Mouse (Mus musculus) adipocyte (in vitro differentiated cells): ENCODE results near the gene Ppp2r5a.

Experiments
- DNase-seq: peaks from one replicate; pipeline ENCODE4 v3.0.0-alpha.2; 2016; ENCODE audit warnings: low spot score

Gene Ppp2r5a

DNA sequence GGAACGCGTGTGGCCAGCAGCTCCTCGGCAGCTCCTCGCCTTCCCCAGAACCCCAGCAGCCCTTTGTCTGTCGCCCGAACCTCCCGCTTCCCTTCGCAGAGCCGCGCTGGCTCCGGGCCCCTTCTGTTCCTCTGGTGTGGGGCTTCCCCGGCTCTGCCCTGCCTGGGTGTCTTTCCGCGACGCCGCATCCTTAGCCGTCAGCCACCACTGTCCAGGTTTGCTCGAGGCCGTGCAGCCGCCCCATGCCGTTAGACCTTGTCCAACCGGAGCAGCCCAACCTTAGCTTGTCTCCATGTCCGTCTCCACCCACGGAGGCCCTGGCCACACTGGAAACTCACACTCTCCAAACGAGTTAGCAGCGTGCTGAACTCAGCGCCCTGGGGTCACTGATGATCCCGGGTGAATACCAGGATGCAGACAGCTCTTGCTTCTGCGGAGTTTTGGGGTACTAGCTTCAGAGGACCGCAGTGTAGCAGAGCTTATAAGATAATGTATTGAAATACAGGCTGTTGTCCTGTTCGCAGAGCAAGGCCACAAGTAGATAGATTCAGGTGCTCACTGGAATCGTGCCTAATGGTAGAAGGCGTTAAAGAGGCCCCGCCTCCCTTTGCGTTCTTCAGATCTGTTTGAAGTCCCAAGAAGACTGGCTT is 76.7 kb downstream of the Ppp2r5a start:
- DNase-seq: no peak

DNA sequence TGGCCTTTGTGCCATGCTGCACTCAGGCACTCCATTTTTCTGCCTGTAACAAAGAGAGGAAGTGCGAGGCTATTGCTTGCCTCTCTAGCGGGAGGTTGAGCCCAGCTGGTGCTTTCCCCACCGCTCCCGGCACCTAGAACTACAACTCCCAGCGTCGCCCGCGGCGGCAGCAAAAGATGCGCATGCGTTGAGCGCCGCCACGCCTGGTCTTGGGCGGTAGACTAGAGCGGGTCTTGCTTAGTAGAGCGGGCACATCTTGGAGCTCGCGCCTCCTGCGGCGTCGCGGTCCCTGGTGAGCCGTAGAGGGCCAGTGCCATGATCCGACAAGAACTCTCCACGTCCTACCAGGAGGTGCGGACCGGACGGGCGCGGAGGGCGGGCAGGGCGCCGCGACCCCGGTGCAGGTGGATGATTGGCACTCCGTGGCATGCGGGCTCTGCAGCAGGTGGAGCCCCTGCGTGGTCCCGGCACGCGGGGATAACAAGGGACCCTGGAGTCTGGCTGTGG is 77.3 kb downstream of the Ppp2r5a start, which contains the start of gene Tmem206:
Gene Tmem206, plus strand, starts transcription at position 187 of the 507 bp plus-strand sequence.
- DNase-seq: peak; percentile 90

DNA sequence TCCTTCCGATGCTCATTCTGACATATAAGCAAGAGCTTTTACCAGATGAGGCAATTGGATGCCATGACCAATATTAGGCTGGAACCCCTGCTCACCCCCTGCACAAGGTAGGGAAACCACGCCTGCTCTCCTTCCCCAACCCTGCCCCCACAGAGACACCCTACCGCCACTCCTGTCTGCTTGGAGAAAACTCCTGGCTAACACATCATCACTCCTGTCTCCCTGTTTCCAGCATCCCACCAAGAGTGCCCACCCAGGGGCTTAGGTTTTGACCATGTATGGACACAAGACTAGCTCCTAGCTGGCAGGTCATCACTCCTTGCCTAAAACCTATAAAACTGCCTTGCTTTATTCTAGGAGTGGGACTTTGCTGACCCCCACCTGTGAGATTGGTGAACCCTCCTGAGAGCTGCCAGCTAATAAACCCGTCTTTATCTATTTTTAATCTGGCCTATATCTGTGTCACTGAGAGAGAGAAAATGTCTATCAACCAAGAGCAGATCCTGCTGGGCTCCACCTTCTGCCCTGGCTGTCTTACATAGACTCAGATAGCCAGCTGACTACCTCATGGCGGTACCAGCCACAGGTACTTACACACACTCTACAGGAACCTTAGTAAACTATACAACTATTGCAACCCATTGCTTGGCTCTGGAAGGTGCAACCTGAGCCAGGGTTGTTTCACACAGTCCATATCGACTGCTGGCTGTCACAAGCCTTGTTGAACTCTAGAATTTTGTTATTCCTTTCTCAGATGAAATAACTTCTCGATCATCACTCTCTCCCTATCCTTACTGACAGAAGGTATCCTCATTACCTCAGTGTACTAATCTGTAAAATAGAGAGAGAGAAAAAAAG is 78.1 kb downstream of the Ppp2r5a start:
- no peak for DNase-seq

DNA sequence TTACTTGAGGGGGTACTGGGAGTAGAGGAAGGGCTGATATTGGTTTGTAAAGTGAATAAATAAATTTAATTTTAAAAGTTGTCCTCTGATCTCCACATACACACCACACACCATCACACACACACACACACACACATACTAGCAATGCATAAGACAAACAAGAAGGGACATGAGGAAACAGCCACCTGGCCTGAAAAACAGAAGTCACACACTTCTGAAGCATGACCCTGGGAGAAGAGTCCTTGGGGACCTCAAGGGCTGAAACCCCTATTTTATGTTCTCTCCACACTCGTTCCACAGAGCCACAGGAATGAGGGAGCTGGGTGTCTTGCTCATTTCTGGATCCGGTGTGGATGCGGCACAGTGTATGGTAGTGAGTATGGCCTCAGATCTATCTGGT is 79.7 kb downstream of the Ppp2r5a start:
- DNase-seq: no peak

DNA sequence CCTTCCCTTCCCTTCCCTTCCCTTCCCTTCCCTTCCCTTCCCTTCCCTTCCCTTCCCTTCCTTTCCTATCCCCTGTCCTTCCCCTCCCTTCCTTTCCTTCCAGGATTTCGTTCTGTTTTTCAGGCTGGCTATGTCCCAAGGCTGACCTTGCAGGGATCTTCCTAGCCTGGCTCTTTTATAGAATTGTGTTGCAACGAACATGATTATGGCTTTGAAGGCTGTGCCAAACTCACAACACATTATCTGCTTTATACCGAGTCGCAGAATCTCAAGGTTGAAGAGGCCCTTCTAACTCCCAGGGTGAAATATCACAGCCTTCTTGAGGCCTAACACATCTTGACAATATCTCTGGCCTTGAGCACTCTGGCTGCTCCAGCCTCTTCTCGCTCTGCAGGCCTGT is 84.4 kb downstream of the Ppp2r5a start:
- DNase-seq: peak; percentile 40

DNA sequence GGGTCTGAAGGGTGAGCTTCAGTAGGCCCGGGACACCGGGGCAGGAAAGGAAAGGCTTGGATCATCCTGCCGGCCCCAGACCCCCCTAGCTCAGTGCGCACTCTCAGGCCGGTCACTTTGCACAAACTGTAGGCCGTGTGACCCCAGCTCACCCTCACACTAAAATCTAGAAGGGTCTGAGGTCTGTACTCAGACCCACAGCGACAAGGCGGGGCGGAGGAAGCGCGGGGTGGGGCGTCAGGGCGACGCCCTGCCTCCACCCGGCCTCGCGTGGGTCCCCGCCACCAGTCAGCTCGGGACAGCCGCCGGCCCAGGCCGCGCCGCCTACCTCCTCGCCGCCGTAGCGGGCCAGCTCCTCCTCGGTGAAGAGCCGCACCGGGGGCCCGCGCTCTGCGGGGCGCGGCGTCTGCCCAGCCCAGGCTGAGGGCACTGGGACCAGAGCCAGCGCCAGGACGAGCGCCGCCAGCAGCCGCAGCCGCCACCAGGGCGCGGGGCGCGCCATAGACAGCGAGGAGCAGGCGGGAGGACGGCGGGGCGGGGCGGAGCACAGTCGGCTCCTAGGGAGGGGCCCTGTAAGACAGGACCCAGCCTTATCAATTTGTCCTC is 85.4 kb downstream of the Ppp2r5a start, which contains the start of gene Nenf:
Gene Nenf, minus strand, starts transcription at position 604 of the 606 bp plus-strand sequence.
- DNase-seq: peak; percentile 61

DNA sequence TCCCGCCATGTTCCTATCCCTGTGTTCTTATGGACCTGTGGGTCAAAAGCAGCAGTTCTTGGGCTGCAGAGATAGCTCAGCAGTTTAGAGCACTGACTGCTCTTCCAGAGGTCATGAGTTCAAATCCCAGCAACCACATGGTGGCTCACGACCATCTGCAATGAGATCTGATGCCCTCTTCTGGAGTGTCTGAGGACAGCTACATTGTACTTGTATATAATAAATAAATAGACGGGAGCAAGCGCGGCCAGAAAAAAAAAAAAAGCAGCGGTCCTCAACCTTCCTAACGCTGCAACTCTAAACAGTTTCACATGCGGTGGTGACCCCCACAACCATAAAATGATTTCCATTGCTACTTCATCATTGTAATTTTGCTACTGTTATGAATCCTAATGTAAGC is 86.3 kb downstream of the Ppp2r5a start:
- DNase-seq: no peak

DNA sequence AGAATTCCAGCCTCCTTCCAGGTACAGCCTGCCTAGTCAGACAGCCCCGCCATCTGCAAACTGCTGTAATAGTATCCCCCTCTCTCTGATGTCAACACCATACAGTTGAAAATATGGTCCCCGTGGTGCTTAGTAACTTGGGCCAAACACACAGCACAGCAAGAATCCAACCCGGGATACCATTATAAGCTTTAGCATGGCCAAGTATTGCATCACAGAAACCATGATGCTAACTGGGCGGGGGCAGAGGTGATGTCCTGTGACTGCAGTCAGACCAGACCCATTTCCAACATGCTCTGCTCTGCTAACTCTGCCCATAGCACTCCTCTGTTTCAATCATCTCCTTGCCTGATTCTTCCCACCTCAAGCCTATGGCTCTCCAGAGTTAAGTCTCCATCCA is 89.1 kb downstream of the Ppp2r5a start:
- DNase-seq: peak; percentile 40

DNA sequence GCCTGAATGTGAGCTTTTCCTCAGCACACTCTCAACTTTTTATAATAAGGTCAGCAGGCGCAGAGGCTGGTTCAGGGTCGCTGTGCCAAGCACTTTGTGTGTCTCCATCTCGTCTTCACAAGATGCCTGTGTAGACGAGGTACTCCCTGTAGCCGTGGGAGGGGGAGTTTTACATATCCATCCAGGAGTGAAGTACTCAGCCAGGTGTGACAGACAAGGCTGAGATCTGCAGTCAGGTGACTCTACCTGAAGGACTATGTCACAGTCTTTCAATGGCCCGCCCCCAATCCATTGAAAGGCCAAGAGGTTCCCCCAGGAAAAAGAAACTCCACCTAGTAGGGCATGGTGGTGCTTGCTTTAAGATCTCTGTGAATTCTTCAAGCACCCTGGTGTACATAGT is 89.9 kb downstream of the Ppp2r5a start:
- DNase-seq: no peak

DNA sequence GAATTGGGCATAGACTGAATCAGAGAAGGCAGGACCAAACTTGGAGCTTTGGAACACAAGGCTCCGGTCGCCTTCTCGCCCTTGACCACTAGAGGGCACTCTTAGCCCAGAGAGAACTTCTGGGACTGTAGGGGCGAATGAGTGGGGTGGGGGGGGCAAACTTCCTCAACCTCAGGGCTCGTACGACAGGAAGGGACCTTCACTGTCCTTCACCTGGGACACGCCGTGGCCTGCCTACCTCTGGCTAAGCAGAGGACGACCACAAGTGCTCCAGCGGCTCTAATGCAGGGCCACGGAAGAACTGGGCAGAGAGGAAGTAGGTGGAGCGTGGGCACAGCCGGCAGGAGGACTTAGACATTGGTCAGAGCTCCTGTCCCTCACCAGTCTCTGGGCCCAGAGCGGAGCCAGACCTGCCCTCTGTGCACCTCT is 90.5 kb downstream of the Ppp2r5a start:
- peak; percentile 92 for DNase-seq

DNA sequence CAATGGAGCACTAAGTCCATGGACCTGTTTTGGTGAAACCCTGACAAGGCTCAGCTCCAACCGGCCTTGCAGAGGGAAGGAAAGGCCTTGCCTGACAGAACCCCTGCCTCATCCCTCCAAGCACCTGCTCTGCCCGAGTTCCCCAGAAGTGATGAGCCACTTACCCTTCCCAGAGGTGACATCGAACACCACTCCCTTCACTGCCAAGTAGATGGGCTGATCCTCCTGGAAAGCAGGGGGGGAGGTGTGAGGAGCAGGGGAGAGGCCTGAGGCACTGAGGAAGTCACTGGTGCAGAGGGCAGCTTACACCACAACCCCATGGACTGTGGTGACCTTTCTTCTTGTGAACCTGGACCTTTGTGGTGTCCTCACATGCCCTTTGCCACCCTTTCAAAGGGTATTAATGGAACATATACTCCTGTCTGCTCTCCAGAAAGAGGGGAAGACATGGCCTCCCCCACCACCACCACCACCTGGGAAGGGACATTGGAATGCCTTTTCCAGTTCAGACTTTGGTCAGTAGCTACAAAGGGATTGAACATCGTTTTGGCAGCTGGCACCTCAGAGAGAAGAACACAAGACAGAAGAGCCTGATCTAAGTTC is 91.7 kb downstream of the Ppp2r5a start:
- DNase-seq: no peak

DNA sequence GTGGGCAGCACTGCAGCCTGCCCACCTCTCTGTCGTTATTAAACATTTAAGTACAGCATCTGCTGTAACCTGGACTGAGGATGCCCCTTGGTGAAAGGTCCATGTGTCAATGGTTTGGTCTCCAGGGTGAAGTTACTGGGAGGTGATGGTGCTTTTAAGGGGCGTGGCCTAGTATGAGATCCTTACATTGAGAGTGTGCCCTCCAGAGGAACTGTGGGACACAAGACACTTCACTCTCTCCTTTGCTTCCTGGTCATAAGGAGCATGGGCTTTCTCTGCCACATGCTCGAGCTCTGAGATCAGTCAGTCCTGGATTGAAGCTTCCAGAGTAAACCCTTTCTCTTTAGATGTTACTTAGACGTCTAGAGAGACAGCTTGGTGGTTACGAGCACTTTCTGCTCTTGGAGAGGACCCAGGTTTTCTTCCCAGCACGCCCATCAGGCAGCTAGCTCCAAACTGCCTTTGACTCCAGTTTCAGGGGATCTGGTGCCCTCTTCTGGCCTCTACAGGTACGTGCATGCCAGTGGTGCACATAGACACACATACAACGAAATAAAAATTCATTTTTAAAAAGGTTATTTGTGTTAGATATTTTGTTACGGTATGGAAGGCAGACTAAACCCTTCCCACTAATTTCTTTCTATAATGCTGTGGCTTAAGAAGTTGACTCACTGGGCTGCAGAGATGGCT is 95.2 kb downstream of the Ppp2r5a start:
- no peak for DNase-seq

DNA sequence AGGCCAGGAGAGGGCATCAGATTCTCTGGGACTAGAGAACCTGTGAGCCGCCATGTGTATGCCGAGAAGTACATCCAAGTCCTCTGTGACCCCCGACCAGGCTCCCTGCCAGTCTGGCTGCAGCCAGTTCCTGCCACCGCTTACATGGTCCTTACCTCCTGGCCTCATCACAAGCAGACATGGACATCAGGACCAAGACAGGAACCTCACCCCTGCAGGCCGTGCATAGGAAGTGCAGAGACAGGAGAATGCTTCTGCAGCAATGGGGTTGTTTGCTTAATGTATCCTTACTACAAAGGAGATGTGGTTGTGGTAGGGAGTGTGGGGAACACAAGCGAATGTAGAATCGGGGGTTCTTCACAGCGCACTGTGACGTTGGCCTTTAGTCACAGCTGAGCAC is 96.8 kb downstream of the Ppp2r5a start:
- no peak for DNase-seq

DNA sequence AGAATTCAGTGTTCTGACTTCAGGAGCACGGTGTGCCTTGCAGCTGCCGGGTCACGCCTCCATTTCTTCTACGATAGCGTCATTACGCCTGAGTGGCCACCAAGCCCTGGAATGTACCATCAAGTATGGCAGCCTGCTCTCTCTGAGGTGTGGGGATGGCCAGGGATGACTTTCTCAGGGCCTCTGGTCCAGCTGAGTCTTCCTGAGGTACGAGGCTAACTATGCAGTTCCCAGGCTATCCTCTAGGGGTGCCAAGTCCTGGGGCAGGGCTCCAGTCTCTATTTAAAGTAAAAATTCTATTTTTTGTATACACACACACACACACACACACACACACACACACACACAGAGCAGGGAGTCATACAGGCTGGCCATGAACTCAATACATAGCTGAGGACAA is 97.5 kb downstream of the Ppp2r5a start:
- no peak for DNase-seq

DNA sequence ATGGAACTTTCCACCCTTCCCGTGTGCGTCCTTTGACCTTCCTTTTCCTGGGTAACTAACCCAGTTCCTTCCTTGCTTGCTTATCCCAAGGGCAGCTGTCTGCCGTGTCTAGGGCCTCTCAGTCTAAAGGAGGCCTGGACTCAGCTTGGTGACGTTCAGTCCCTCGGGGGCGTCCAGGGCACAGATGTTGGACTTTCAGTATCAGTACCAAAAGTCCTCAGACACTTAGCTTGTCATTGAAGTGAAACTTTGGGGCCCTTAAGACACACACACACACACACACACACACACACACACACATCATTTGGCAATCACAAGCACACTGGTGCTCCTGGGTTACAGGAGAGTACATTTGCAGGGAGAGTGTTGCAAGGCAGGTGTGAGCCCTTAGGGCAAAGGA is 98.9 kb downstream of the Ppp2r5a start:
- no peak for DNase-seq

DNA sequence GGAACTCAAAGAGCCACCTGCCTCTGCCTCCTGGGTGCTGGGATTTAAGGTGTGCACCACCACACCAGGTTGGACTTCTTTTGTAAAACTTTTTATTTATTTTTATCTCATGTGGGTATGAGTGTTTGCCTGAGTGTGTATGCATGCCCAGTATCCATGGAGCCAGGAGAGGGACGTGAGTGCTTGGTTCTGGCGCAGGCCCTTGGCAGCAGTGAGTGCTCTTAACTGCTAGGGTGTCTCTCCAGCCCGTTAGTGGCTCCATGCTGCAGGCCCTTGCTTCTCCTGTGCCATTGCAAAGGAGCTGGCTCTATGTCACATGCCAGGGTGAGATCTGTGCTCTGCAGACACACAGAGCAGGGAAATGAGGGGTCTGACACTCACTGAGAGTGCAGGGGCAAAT is 99.3 kb downstream of the Ppp2r5a start:
- DNase-seq: no peak
